Mouse (Mus musculus) Muller cell, postnatal 12 days (primary cell): Measurements from ENCODE around the gene Teddm1b.

Experiments
- DNase-seq: peaks from one replicate; pipeline ENCODE4 v3.0.0-alpha.2; 2015; ENCODE audit errors: inconsistent ontology term

Gene Teddm1b

DNA sequence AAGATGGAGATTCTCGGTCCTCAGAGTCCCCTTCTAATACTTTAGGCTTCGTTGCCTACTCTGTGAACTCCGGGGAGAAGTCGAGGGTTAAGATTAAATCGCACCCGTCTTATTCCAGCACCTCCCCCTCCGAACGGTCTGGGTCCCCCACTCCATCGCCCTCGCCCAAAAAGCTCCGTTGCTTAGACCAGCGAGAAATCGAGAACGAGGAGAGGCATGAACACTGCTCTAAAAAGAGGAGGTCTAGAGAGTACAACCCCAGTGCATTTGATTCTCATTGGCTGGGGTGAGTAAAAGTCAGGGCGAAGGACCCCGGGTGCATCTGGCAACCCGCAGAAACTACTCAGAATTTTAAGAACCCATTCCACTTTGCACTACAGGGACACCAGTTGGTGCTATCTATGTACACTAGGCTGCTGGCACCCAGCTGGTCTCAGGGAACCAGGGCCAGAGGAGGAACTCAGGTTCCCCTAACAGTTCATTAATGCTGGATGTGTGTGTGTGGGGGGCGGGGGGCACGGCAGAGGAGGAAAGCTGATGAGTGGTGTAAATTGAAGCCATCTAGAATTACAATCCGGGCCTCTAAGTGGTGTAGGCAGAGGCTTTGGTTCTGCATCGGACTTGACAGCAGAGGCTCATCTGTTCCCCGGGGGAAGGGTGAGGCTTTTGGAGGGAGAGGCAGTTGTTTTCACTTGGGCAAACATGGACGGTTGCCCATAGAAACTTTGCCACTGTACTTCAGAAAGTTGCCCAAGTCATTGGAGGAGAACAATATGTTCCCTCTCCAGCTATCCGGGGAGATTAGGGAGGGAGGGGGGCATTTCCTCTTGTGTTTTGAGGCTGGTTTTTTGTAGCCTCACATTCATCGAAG, 26.9 kb downstream of the Teddm1b start:
- peak; percentile 69 for DNase-seq

- DNase-seq: peak; percentile 62
Measured at GRCm38 (mm10) chr1:153903006-153903405, 28.9 kb downstream of the Teddm1b start.

GRCm38 (mm10) chr1:153904236-153904635, 30.1 kb downstream of the Teddm1b start:
- no peak for DNase-seq

DNA sequence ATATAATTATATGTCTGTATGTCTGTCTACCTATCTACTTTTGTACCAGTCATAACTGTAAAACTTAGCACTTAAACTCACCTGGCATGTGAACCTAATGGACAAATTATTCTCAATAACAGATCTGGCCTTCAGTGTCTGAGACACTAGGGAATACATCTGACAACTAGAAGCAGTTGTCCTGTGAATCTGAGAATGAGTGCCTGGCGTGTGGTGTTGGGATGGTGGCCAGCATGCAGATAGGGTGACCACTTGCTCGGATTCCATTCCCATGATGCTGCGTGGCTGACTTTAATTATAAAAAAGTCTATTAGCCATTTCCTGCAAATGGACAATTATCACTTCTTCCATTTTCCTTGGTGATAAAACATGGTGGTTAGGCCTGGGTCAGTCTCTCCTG, 31.7 kb downstream of the Teddm1b start:
- DNase-seq: peak; percentile 66

- no peak for DNase-seq
Measured at GRCm38 (mm10) chr1:153908208-153908607, 34.1 kb downstream of the Teddm1b start.

DNA sequence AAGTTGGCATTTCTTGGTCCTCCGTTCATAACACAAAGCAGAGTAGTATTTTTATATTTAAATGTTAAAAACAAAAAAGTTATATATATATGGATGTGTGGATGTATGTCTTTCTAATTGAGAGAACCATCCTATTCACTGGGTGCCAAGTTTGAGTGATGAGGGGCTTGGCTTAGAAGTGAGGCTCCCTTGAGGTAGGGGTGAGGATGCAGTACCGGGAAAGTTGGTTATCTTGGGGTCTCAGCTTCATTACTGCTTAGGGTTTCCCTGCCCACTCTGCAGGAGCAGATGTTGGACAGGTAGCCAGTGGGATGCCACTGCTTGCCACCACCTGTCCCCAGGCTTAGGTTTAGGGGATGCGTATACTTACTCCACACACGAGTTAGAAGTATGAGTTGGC, 34.6 kb downstream of the Teddm1b start:
- DNase-seq: no peak

- no peak for DNase-seq
Measured at GRCm38 (mm10) chr1:153909213-153909962, 35.2 kb downstream of the Teddm1b start.

DNA sequence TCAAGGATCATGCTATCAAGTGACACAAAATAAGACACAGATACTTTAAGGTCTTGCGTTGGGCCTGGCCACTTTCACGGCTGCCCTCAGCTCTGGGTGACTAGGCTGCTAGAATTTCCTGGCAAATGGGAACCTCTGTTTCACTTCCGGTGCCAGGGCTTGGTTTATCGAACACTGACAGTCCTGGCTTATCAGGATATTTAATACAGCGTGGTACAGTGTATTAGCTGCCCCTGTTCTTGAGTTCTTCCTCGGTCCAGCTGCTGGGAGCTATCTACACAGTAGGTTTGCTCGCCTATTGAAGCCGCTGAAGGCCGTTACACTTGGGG, 35.8 kb downstream of the Teddm1b start:
- no peak for DNase-seq

GRCm38 (mm10) chr1:153910423-153910822, 36.3 kb downstream of the Teddm1b start:
- DNase-seq: no peak

DNA sequence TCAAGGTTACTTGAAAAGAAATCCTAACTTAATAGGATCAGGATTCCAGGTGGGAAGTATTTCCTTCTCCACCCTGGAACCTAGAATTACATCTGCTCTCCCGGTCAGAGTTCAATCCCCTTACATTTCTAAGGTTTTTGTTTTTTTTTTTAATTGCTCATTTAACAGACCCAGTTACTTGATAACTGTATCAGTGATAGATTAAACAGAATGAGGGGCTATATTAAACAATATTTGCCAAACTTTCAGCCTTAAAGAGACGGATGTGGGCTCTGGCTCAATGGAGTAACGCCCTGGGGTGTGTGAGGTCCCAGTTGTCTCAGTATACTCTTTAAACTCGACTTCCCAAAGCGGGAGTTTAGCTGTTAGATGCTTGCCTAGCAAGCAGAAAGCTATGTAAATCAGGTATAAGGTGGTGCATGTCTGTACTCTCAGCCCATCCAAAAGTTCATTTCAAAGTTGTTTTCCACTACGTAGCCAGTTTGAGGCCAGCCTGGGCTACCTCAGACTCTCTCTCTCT, 37.2 kb downstream of the Teddm1b start:
- no peak for DNase-seq

DNA sequence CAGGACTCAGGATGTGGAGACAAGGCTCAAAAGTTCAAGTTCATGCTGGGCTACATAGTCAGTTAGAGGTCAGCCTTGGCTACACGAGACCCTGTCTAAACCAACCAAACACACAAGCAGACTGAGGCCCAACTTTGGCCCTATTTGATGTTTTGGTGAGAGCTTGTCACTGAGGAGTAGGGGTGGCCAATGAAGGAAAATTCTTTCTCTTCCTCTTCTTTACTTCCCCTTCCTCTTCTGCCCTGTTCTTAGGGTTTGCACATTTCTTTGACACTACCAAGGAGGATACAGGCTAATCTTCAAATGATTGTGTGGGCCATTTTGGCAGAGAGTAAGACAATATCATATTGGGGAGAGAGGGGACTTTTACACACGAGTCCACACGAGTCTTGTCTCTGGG, 39.7 kb downstream of the Teddm1b start:
- no peak for DNase-seq

DNA sequence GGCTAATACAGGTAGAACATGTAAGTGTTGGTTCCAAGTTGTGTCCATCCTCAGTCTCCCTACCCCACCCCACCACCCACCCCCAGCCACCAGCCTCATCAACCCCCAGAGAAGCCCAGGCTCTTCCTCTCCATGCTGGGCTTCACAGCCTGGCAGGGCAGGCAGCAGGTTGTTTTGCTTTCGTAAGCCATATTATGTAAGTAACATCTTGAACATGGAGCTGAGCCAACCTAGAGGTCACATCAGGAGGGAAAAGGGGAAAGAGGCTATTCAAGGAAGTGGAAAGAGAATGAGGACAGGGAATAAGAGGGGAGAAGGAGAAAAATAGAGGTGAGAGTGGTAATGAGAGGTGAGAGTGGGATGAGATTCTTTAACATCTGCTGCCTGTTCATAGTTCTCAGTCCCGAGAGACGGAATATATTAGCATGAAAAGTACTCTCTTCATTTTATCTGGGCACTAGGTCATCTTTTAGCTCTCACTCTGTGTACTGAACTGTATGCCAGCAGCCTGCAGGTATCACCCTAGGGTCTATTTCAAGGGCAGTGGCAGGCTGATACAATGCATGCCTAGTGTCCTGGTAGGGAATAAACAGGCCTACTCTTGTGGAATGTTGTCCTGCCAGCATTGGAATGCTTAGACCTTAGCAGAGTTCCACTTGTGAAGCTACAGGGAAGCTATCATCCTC, 44.5 kb downstream of the Teddm1b start:
- no peak for DNase-seq

GRCm38 (mm10) chr1:153921642-153922041, 47.5 kb downstream of the Teddm1b start:
- no peak for DNase-seq

GRCm38 (mm10) chr1:153922571-153923021, 48.5 kb downstream of the Teddm1b start:
- no peak for DNase-seq

- no peak for DNase-seq
Measured at GRCm38 (mm10) chr1:153924395-153925385, 50.5 kb downstream of the Teddm1b start.
